17 mouse cellular contexts compared by ENCODE assay signal in the genomic region with DNA sequence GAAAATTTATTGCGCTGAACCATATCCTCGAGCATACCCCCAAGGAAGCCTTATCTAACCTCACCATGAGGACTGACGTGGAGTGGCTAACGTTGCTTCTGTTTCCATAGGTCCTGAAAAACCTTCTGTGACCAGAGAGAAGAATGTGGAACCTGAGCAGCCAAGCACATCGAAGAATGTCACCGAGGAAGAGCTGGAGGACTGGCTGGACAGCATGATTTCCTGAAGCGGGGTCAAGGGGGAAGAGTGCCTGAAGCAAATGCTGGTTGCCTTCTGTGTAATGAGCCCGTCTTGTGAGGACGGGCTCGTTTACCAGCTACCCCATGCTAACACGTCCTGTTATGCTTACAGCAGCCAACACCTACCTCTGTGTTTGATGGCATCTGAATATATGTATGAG.
"Had no signal": no experiment of that assay in that cellular context is flagged by ENCODE, and none has a peak within 500 bp of the region (broad histone marks: within the 10 kb centered on the region; RNA-seq: fewer than 3 reads in every experiment).

No protein-coding gene starts in this region.

- H3K27ac ChIP-seq: lung, embryonic 15.5 days; macrophage; midbrain, embryonic 13.5 days; midbrain, embryonic 15.5 days; neural tube, embryonic 12.5 days; stomach, embryonic 15.5 days; stomach, postnatal 0 days had no signal

- ATAC-seq: lung, postnatal 0 days; midbrain, embryonic 13.5 days; midbrain, embryonic 15.5 days had no signal

- H3K4me1 ChIP-seq: lung, embryonic 15.5 days; megakaryocyte, embryonic 14.5 days; midbrain, embryonic 13.5 days; midbrain, embryonic 15.5 days; neural tube, embryonic 12.5 days; stomach, embryonic 15.5 days had no signal

- H3K4me2 ChIP-seq: lung, embryonic 15.5 days; midbrain, embryonic 11.5 days; midbrain, embryonic 13.5 days; midbrain, embryonic 15.5 days; neural tube, embryonic 12.5 days; stomach, embryonic 15.5 days had no signal

- H3K9me3 ChIP-seq: lung, embryonic 15.5 days; megakaryocyte, embryonic 14.5 days; midbrain, embryonic 13.5 days; midbrain, embryonic 15.5 days; neural tube, embryonic 12.5 days; stomach, embryonic 15.5 days had no signal

- H3K27me3 ChIP-seq: lung, embryonic 15.5 days; megakaryocyte, embryonic 14.5 days; midbrain, embryonic 13.5 days; midbrain, embryonic 15.5 days; neural tube, embryonic 12.5 days; stomach, embryonic 15.5 days had no signal

- DNase-seq: lung, adult 2 months; lung, postnatal 14 days; lung, postnatal 36 days; right cerebral cortex, postnatal 14 days; thymus, adult 2 months; thymus, postnatal 25 days; thymus, postnatal 4 days had no signal

- H3K4me3 ChIP-seq: lung, embryonic 15.5 days; megakaryocyte, embryonic 14.5 days; midbrain, embryonic 13.5 days; midbrain, embryonic 15.5 days; neural tube, embryonic 12.5 days; stomach, embryonic 15.5 days had no signal

- H3K36me3 ChIP-seq: lung, embryonic 15.5 days; midbrain, embryonic 15.5 days; neural tube, embryonic 12.5 days had no signal

- H3K9ac ChIP-seq: lung, embryonic 15.5 days; midbrain, embryonic 13.5 days; midbrain, embryonic 15.5 days; neural tube, embryonic 12.5 days; stomach, embryonic 15.5 days had no signal
